Mouse (Mus musculus): ENCODE results near the gene Apoc2. TPM values are rescaled to one million over a fixed set of nuclear protein-coding genes. Genes with fewer than 3 reads are reported as not detected.

Apoc2 gene
- total RNA-seq, 2 experiments from 2014 or later: not detected

- Histone ChIP-seq H3K27ac (no peak overlapping the region), H3K4me3 (no peak overlapping the region)
- no peak for DNase-seq (ENCODE audit: extremely low spot score in 1 of 2, low spot score in 2 of 2)
- TF ChIP-seq CTCF (IDR thresholded peaks at IDR 0.05): no peak
- intact Hi-C loops (cut with DNase I): loop anchor here (1.0 to 10.0 kb wide), 2 partner anchors 44 to 709 kb away; partner anchors contain the start of gene Irf2bp1
Measured at GRCm38 (mm10) chr7:19713598-19713997, 35.9 kb upstream of the Apoc2 start.

DNA sequence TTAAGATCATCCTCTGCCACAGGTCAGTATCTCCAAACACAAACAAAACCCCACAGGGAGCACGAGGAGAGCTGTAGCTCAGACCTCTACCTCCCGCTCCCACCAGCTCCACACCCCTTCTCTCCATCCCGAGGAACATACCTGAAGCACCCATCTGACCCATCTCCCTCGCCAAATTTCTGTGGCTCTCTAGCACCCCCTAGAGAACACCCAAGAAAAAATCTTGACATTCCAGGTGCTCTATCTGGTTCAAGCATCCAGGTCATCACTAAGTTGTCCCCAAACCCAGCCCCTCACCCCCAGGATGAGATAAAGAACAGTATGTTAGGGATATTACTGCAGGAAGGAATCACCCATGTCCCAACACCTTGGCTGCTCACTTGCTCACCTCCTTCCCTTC is 35.5 kb upstream of the Apoc2 start:
- no peak overlapping the region for H3K4me3 ChIP-seq
- no peak overlapping the region; the same call in 1 of the 2 replicates for H3K27ac ChIP-seq
- peak; percentile 54 for TF ChIP-seq CTCF (IDR thresholded peaks at IDR 0.05)
- DNase-seq (ENCODE audit: extremely low spot score in 1 of 2, low spot score in 2 of 2): no peak
- intact Hi-C loops (cut with DNase I): loop anchor here (1.0 to 10.0 kb wide), 2 partner anchors 44 to 708 kb away; partner anchors contain the start of gene Irf2bp1

GRCm38 (mm10) chr7:19712414-19712813 is 34.7 kb upstream of the Apoc2 start:
- intact Hi-C loops (cut with DNase I): loop anchor here (10.0 kb wide), 1 partner anchor 708 kb away; the partner anchor contains the start of gene Irf2bp1
- Histone ChIP-seq H3K27ac (no peak overlapping the region), H3K4me3 (no peak overlapping the region)
- no peak for DNase-seq (ENCODE audit: extremely low spot score in 1 of 2, low spot score in 2 of 2)
- TF ChIP-seq CTCF (IDR thresholded peaks at IDR 0.05): peak; percentile 61

DNA sequence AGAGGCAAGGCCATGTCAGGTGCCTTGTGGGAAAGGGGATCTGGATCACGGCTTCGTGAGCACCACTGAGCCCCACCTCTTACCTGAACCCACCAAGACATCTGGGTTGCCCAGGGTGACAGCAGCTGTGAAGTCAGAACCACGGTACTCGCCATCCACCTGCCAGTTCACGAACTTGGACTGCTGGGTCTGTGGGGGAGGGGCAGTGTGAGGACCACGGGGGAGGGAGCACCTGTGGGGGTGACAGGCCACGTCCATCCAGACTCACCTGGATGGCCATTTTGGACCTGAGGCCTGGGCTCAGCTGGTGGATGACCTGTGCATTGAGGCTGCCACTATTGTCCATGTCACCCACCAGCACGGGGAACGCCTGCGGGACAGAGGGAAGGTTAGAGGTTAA is 32.9 kb upstream of the Apoc2 start:
- TF ChIP-seq CTCF (IDR thresholded peaks at IDR 0.05): no peak
- DNase-seq (ENCODE audit: extremely low spot score in 1 of 2, low spot score in 2 of 2): no peak
- Histone ChIP-seq H3K4me3 (no peak overlapping the region), H3K27ac (no peak overlapping the region)
- intact Hi-C loops (cut with DNase I): loop anchor here (10.0 kb wide), 1 partner anchor 706 kb away; the partner anchor contains the start of gene Irf2bp1

DNA sequence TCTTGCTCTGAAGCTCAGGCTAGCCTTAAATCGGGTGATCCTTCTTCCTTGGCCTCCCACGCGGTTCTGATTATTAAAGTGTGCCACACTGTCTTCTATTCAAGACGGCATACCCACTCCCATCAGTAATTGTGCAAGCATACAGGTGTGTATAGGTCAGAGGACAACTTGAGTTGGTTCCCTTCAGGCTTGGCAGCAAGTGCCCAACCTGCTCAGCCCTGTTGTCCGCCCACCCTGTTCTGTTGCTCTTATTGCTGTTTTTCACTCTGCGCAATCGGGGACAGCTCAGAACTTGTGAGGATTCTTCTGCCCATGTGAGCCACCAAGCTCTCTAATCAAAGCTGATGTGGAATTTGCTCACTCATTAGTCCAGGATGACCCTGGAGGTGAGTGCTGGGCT is 27.5 kb upstream of the Apoc2 start:
- no peak for TF ChIP-seq CTCF (IDR thresholded peaks at IDR 0.05)
- H3K27ac ChIP-seq: no peak overlapping the region
- DNase-seq (ENCODE audit: extremely low spot score in 1 of 2, low spot score in 2 of 2): no peak
- H3K4me3 ChIP-seq: no peak overlapping the region
- intact Hi-C loops (cut with DNase I): no loop called here

DNA sequence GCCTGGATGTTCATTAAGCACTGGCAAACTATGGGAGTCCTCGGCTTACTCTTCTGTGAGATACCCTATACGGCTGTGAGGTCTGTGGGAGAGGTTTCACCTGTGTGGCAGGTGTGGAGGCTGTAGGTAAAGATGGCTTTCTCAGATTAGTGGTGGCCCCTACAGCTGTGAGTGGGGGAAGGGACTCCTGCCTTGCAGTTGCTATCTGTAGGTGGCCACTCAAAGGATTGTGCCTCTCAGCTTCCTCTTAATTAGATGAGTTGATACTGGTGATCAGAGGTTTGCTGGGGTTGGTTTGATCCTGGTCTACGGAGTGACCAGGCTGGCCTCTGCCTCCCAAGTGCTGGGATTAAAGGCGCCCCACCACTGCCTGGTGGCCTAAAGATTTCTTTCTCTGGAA is 26.7 kb upstream of the Apoc2 start:
- H3K27ac ChIP-seq: no peak overlapping the region
- H3K4me3 ChIP-seq: no peak overlapping the region
- TF ChIP-seq CTCF (IDR thresholded peaks at IDR 0.05): no peak
- intact Hi-C loops (cut with DNase I): loop anchor here (5.0 kb wide), 1 partner anchor 297 kb away; no protein-coding TSS in a partner anchor
- DNase-seq (ENCODE audit: extremely low spot score in 1 of 2, low spot score in 2 of 2): no peak

- TF ChIP-seq CTCF (IDR thresholded peaks at IDR 0.05): no peak
- Histone ChIP-seq H3K27ac (no peak overlapping the region), H3K4me3 (no peak overlapping the region)
- intact Hi-C loops (cut with DNase I): loop anchor here (5.0 kb wide), 1 partner anchor 296 kb away; no protein-coding TSS in a partner anchor
- no peak for DNase-seq (ENCODE audit: extremely low spot score in 1 of 2, low spot score in 2 of 2)
Measured at GRCm38 (mm10) chr7:19702859-19703555, 25.3 kb upstream of the Apoc2 start.

GRCm38 (mm10) chr7:19701069-19701761 is 23.5 kb upstream of the Apoc2 start:
- peak; percentile 73 for TF ChIP-seq CTCF (IDR thresholded peaks at IDR 0.05)
- DNase-seq (ENCODE audit: extremely low spot score in 1 of 2, low spot score in 2 of 2): peak; percentile 54 to 68
- intact Hi-C loops (cut with DNase I): loop anchor here (1.0 to 5.0 kb wide), 2 partner anchors 32 to 294 kb away; no protein-coding TSS in a partner anchor
- H3K4me3 ChIP-seq: no peak overlapping the region
- H3K27ac ChIP-seq: peak overlapping the region; percentile 83

- Histone ChIP-seq H3K4me3 (no peak overlapping the region), H3K27ac (peak overlapping the region; percentile 83)
- intact Hi-C loops (cut with DNase I): loop anchor here (1.0 to 5.0 kb wide), 2 partner anchors 31 to 293 kb away; no protein-coding TSS in a partner anchor
- TF ChIP-seq CTCF (IDR thresholded peaks at IDR 0.05): no peak
- no peak for DNase-seq (ENCODE audit: extremely low spot score in 1 of 2, low spot score in 2 of 2)
Measured at GRCm38 (mm10) chr7:19700299-19701068, 22.7 kb upstream of the Apoc2 start.

- intact Hi-C loops (cut with DNase I): loop anchor here (5.0 kb wide), 1 partner anchor 292 kb away; no protein-coding TSS in a partner anchor
- H3K4me3 ChIP-seq: no peak overlapping the region
- DNase-seq (ENCODE audit: extremely low spot score in 1 of 2, low spot score in 2 of 2): no peak
- no peak for TF ChIP-seq CTCF (IDR thresholded peaks at IDR 0.05)
- peak overlapping the region; percentile 69; the same call in 1 of the 2 replicates for H3K27ac ChIP-seq
Measured at GRCm38 (mm10) chr7:19699827-19700148, 22.0 kb upstream of the Apoc2 start.
